Mouse (Mus musculus): ENCODE results near the gene Cbfa2t2.

Gene Cbfa2t2

GRCm38 (mm10) chr2:154569836-154570286, 133.6 kb downstream of the Cbfa2t2 start, which contains the start of gene E2f1:
E2f1 (minus strand) TSS chr2:154569892.
- DNase-seq (ENCODE audit: low spot score) = peak; percentile 97

GRCm38 (mm10) chr2:154570666-154571065, 134.4 kb downstream of the Cbfa2t2 start:
- no peak for DNase-seq (ENCODE audit: low spot score)

DNA sequence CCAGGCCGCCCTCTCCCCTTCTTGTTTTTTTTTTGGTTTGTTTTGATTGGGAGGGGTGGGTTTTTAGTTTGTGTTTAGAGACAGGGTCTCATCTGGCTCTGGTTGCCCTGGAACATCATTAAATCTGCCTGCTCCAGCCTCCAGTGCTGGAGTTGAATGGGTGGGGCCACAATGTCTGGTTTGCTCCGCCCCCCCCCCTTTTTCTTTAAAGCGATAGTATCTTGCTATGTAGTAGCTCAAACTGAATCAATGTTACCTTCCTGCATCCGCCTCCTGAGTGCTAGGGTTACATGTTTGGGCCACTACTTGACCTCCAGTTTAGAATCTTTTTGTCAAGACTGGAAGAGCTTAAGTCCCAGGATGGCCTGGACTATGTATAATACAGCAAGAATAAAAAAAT, 135.0 kb downstream of the Cbfa2t2 start:
- no peak for DNase-seq (ENCODE audit: low spot score)

DNA sequence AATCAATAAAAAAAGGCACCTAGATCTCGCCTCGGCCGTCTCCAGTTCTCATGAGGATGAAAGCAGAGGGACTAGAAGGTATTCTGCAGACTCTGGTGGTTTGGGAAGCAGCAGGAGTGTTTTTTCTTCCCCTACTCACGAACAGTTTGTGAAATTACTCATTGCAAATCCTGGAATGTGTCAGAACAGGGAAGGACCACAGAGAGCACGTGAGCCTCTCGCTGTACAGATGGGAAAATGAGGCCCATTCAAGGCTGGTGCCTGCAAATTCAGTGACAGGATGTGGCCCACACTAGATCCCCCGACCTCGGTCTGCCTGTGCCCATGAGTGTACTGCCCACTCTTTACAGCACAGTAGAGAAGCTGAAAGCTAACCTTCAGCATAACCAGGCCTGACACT, 135.7 kb downstream of the Cbfa2t2 start:
- DNase-seq (ENCODE audit: low spot score) = no peak

GRCm38 (mm10) chr2:154572996-154573395, 136.7 kb downstream of the Cbfa2t2 start:
- no peak for DNase-seq (ENCODE audit: low spot score)

DNA sequence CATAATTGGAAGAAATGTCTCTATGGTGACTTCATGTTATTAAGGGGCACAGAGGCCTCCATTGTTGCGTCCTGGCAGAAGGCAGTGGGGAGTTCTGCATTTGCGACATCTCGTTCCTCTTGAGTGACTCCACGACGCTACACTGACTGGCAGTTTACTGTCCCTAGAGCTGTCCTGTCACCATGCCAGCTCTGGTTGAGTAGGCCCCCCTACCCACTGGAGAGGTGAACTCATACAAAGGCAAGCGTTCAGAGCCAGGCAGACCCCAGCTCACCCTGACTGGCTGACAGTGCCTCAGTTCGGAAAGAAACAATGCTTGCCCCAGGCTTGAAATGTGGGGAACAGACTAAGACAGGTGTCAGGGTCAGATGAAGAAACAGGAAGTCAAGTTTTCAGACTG, 138.0 kb downstream of the Cbfa2t2 start:
- DNase-seq (ENCODE audit: low spot score) = no peak

DNA sequence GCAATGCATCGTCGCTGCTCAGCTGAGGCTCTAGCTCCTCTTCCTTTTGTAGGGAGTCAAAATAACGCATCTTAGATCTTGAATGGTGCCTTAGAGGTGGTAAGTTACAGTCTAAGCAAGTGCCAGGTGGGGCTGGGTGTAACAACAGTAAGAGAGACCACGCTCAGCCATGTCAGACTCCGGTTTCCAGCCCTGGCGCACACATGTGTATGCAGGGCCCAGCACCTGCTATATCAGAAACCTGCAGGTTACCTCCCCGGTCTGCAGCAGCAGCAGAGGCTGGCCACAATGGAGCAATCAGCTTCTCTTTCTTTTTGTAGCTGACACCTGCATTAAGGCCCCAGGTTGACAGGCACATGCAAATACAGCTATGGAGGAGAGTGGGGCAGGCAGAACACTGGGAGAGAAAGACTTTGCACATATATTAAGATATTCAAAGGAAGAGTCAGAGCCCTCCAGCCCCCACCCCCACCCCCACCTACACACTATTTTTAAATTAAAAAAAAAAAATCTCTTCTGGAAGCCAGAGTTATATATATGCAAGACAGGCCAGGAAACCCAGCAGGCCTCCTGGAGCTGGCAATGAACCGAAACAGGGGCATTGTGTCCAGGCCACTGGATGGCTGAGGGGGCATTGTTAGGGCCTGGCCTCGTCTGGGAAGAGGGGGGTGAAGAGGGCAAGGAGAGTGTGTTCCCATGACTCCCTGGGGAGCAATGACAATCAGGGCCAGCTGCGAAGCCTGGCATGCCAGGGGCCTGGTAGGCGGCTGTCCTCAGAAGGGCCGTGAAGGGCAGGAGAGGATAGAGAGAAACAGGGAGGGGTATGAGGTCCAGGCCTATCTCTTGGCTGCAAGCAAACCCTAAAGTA, 140.8 kb downstream of the Cbfa2t2 start:
- peak; percentile 69 for DNase-seq (ENCODE audit: low spot score)

DNA sequence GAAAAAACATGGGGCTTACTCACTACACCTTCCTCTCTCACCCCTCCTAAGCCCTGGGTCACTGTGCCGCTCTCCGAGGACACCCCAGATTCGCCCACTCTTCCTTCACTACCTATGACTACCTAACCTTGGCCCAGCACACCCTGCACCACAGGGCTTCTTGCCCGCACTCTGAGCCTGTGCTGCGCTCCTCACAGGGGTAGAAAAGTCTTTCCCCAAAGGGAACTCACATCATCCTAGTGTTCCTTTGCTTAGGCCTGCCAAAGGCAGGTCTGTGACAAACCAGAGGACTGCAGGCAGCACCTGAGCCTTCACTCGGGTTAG, 141.4 kb downstream of the Cbfa2t2 start:
- no peak for DNase-seq (ENCODE audit: low spot score)

DNA sequence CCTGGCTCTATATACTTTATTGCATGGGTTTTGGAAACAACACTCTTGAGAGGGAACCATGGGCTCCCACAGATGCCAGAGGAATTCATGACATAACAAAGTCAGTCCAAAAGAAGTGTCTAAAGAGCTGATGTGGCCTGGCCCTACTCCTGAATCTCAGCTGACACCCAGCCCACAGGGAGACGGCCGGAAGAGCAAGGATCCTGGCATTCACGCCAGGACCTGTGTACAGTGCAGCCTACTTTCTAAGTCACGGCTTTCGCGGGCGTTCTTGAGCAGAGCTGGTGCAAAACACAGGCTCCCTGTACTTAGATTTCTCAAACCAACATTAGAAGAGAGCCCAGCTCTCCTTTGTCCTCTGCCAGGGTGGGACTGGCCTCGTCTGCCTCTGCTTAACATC, 144.3 kb downstream of the Cbfa2t2 start:
- no peak for DNase-seq (ENCODE audit: low spot score)

DNA sequence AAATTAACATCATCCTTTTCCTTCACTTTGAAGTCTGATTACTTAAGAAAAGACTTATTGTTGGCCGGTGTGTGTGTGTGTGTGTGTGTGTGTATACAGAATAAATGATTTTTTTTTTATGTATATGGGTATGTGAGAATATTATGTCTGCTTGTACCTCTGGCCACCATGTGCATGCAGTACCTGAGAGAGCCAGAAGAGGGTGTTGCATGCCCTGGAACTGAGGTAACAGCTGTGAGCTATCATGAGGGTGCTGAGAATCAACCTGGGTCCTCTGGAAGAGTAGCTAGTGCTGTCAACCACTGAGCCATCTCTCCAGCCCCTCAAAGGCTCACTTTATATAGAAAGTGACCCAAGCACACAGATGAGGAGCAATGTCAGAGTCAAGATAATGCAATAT, 145.1 kb downstream of the Cbfa2t2 start:
- DNase-seq (ENCODE audit: low spot score) = no peak

- DNase-seq (ENCODE audit: low spot score) = no peak
These were observed 147.9 kb downstream of the Cbfa2t2 start for GRCm38 (mm10) chr2:154583906-154584872.

DNA sequence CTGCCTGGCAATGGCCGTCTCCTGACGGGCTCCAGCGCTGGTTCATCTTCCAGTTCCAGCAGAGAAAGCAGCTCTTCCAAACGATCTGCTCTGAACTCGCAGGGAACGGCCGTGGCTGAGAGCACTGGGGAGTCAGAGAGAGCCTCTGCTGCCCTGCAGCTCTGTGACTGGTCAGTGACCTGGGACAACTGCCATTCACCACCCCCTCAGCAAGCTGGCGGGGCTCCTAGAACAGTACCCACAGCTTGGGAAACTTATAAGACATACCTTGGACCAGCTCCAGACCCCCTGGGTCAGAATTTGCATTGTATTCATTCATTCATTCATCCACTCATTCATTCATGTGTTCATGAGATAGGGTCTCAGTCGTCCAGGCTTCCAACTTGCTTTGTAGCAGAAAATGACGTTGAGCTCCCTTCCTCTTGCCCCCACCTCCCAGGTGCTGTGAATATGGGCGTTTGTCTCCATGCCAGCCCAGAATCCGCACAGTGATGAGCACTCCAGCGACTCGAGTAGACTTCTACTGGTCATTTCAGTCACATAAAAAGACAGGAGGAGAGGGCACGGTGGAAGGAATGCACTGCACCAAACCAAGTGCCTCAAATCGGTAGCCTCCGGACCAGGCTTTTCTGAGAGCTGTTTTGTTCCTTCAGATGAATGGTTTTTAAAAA, 148.8 kb downstream of the Cbfa2t2 start:
- no peak for DNase-seq (ENCODE audit: low spot score)

DNA sequence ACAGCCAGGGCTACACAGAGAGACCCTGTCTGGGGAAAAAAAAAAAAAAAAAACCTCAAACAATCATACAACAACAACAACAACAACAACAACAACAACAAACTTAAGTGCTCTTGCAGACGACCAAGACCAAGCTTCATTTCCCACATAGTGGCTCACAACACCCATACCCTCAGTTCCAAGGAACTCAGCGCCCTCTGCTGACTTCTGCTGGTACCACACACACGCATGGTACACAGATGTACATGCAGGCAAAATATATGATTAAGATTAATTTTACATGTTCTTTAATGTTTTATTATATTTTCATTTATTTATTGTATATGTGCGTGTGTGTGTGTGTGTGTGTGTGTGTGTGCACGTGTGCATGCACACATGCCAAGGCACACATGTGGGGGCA, 150.1 kb downstream of the Cbfa2t2 start:
- DNase-seq (ENCODE audit: low spot score) = peak; percentile 59
